8 mouse cellular contexts compared by ENCODE assay signal in the genomic region with DNA sequence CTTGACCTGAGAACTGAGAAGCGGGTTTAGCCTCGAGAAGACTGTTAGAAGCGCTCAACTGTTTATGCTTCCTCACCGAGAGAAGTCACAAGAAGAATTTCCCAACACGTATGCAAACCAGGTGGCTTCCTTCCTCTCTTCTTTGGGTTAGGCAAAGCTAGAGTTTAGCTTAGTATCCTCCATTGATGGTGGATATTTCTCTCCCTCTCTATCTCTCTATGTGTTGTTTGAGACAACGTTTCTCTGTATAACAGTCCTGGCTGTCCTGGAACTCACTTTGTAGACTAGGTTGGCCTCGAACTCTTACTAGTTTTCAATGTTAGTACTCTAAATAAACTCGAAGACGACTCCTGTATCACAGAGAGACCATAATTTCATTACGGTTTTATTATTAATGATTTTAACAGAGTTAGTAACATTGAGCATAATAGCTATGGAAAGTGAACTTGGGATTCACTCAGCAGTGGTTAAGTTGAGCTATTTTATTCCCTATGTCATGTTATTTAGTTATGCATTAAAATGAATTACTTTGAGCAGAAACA. TPM values are rescaled to one million over a fixed set of nuclear protein-coding genes. Genes with fewer than 3 reads are reported as not detected.
DNase-seq lines count a peak whose midpoint lies in the region; ATAC-seq and TF ChIP-seq lines count a peak whose summit lies in the region.

No protein-coding gene starts in this region.

- no peak for TF ChIP-seq CTCF in layer of hippocampus, adult 2 months (conservative IDR thresholded peaks at IDR 0.05)
- TF ChIP-seq CTCF in hindbrain, postnatal 0 days (IDR thresholded peaks at IDR 0.05; ENCODE audit: low read depth) = no peak

- no peak for DNase-seq in layer of hippocampus, adult 2 months (ENCODE audit: low spot score in 2 of 2)
- no peak for DNase-seq in layer of hippocampus, adult 9-10 months (ENCODE audit: low spot score)
- no peak for DNase-seq in embryonic facial prominence, embryonic 10.5 days (ENCODE audit: low spot score)
- DNase-seq in hindbrain, postnatal 0 days (ENCODE audit: low spot score) = no peak
- DNase-seq in spleen, adult 18-20 months = no peak
- no peak for DNase-seq in layer of hippocampus, adult 11-12 months (ENCODE audit: low spot score)
- no peak for DNase-seq in spleen, postnatal 10 days (ENCODE audit: low spot score in 2 of 2)

- no peaks in the 10 kb centered on the region for H3K27me3 ChIP-seq in embryonic facial prominence, embryonic 10.5 days (replicated peaks; ENCODE audit: low read depth, poor library complexity, severe bottlenecking)
- no peaks in the 10 kb centered on the region for H3K27me3 ChIP-seq in hindbrain, postnatal 0 days (ENCODE audit: insufficient read depth, low read length)
- H3K27me3 ChIP-seq in midbrain, embryonic 16.5 days (ENCODE audit: control insufficient read depth, insufficient read depth, low read depth, low read length) = no peaks in the 10 kb centered on the region

- 29% methylated on average over 10 of the region's 10 CpGs for WGBS in embryonic facial prominence, embryonic 10.5 days
- WGBS in hindbrain, postnatal 0 days = 26% methylated on average over 10 of the region's 10 CpGs
- 32% methylated on average over 10 of the region's 10 CpGs for WGBS in midbrain, embryonic 16.5 days

- H3K4me1 ChIP-seq in embryonic facial prominence, embryonic 10.5 days = peaks cover 24% of the 10 kb centered on the region
- no peaks in the 10 kb centered on the region for H3K4me1 ChIP-seq in hindbrain, postnatal 0 days (ENCODE audit: insufficient read depth, low read length)
- H3K4me1 ChIP-seq in midbrain, embryonic 16.5 days (ENCODE audit: control insufficient read depth, insufficient read depth, low read length) = peaks cover 19% of the 10 kb centered on the region

- no peak; the same call in 1 of the 2 replicates for ATAC-seq in hindbrain, postnatal 0 days
- ATAC-seq in midbrain, embryonic 16.5 days = peak; percentile 40

- peak overlapping the region; percentile 98 for H3K4me3 ChIP-seq in layer of hippocampus, adult 2 months
- peak overlapping the region; percentile 90 for H3K4me3 ChIP-seq in embryonic facial prominence, embryonic 10.5 days
- peak overlapping the region; percentile 93 for H3K4me3 ChIP-seq in hindbrain, postnatal 0 days (ENCODE audit: low read length)
- peak overlapping the region; percentile 94 for H3K4me3 ChIP-seq in midbrain, embryonic 16.5 days (ENCODE audit: low read depth, low read length)

- H3K4me2 ChIP-seq in hindbrain, postnatal 0 days (ENCODE audit: low read depth, low read length) = peak overlapping the region; percentile 85
- peak overlapping the region; percentile 79 for H3K4me2 ChIP-seq in midbrain, embryonic 16.5 days (ENCODE audit: low read length)

- no peaks in the 10 kb centered on the region for H3K9me3 ChIP-seq in embryonic facial prominence, embryonic 10.5 days
- H3K9me3 ChIP-seq in hindbrain, postnatal 0 days (ENCODE audit: low read length) = no peaks in the 10 kb centered on the region
- H3K9me3 ChIP-seq in midbrain, embryonic 16.5 days (replicated peaks; ENCODE audit: control insufficient read depth, low read length, poor library complexity, severe bottlenecking) = no peaks in the 10 kb centered on the region

- peak overlapping the region; percentile 90 for H3K27ac ChIP-seq in layer of hippocampus, adult 2 months
- peak overlapping the region; percentile 97 for H3K27ac ChIP-seq in embryonic facial prominence, embryonic 10.5 days (replicated peaks)
- H3K27ac ChIP-seq in hindbrain, postnatal 0 days = peak overlapping the region; percentile 93
- peak overlapping the region; percentile 93 for H3K27ac ChIP-seq in midbrain, embryonic 16.5 days (ENCODE audit: low read length)

- H3K9ac ChIP-seq in hindbrain, postnatal 0 days (replicated peaks; ENCODE audit: low read length) = peak overlapping the region; percentile 85
- peak overlapping the region; percentile 82 for H3K9ac ChIP-seq in midbrain, embryonic 16.5 days (ENCODE audit: low read depth, low read length)

- H3K36me3 ChIP-seq in embryonic facial prominence, embryonic 10.5 days (replicated peaks) = peaks cover 21% of the 10 kb centered on the region
- no peaks in the 10 kb centered on the region for H3K36me3 ChIP-seq in hindbrain, postnatal 0 days (ENCODE audit: insufficient read depth, low read length)
- no peaks in the 10 kb centered on the region for H3K36me3 ChIP-seq in midbrain, embryonic 16.5 days (ENCODE audit: control insufficient read depth, insufficient read depth, low read length)

RNA-seq across cellular contexts. Expression of a gene that starts 0.5 kb away (rescaled TPM):
- 10 to 100 TPM; 11.0 to 12.7 TPM for total RNA-seq in layer of hippocampus, adult 2 months (2021)
- 61.6 and 61.8 TPM in 2 replicates for polyA plus RNA-seq in embryonic facial prominence, embryonic 10.5 days (2016; fragmentation: Nextera tagmentation; extraction: Ambion mirVana)
- total RNA-seq in hindbrain, postnatal 0 days (2014; rRNA removed) = 15.5 and 28.0 TPM in 2 replicates
- 20.9 and 22.8 TPM in 2 replicates for polyA plus RNA-seq in hindbrain, postnatal 0 days (2015; fragmentation: Nextera tagmentation; extraction: Ambion mirVana)
- polyA plus RNA-seq in midbrain, embryonic 16.5 days (2015; fragmentation: Nextera tagmentation; extraction: Ambion mirVana) = 29.9 and 31.9 TPM in 2 replicates

RNA-seq across cellular contexts. Expression of a gene that starts 38.1 kb away (rescaled TPM):
- total RNA-seq in layer of hippocampus, adult 2 months (2021) = 100 to 1,000 TPM; 104 to 107 TPM
- 116 and 135 TPM in 2 replicates for polyA plus RNA-seq in embryonic facial prominence, embryonic 10.5 days (2016; fragmentation: Nextera tagmentation; extraction: Ambion mirVana)
- 84.8 and 96.6 TPM in 2 replicates for total RNA-seq in hindbrain, postnatal 0 days (2014; rRNA removed)
- 79.8 and 92.3 TPM in 2 replicates for polyA plus RNA-seq in hindbrain, postnatal 0 days (2015; fragmentation: Nextera tagmentation; extraction: Ambion mirVana)
- 77.2 and 82.2 TPM in 2 replicates for polyA plus RNA-seq in midbrain, embryonic 16.5 days (2015; fragmentation: Nextera tagmentation; extraction: Ambion mirVana)
